Mouse (Mus musculus) CH12.LX (cell line): ENCODE data around the gene Sdhaf1. TPM values are rescaled to one million over a fixed set of nuclear protein-coding genes. Genes with fewer than 3 reads are reported as not detected.
A peak's percentile ranks its signal among the peaks of the same experiment; 100 is the strongest.

Experiments used
- DNase-seq: peaks from one replicate; pipeline ENCODE4 v3.0.0-alpha.2; 2013; ENCODE audit errors: extremely low read depth
- H3K27ac ChIP-seq: 2 replicates; pipeline ENCODE4 v1.5.1; 2012; ENCODE audit warnings: low read depth, mild to moderate bottlenecking, control low read depth, moderate library complexity; ENCODE audit not compliant: insufficient read depth
- H3K27me3 ChIP-seq: replicated peaks from 2 replicates; pipeline ENCODE3; 2012; ENCODE audit warnings: inconsistent platforms
- H3K36me3 ChIP-seq, 2 experiments: replicated peaks in 1 of 2; 2 replicates each; pipeline versions ENCODE3 to v1.6.1; 2012; ENCODE audit warnings: inconsistent platforms in 1 of 2, low read length in 1 of 2, mild to moderate bottlenecking in 1 of 2, mixed read lengths in 1 of 2, moderate library complexity in 1 of 2; ENCODE audit not compliant: control insufficient read depth in 1 of 2, insufficient read depth in 1 of 2
- H3K4me1 ChIP-seq, 2 experiments: 2 replicates each; pipeline ENCODE4 v1.6.1; 2012; ENCODE audit warnings: inconsistent platforms in 1 of 2, moderate library complexity in 1 of 2; ENCODE audit not compliant: insufficient read depth in 2 of 2, control insufficient read depth in 1 of 2
- H3K4me2 ChIP-seq: 2 replicates; pipeline ENCODE4 v1.6.1; 2012; ENCODE audit warnings: low read depth, mild to moderate bottlenecking, control low read depth; ENCODE audit not compliant: poor library complexity, insufficient read depth, severe bottlenecking
- H3K4me3 ChIP-seq, 3 experiments: fragments of 150-350 bp in 1 of 3; sonication (generic) in 1 of 3; replicated peaks in 1 of 3; 2 replicates each; pipeline versions ENCODE3 to v1.5.1; 2011 to 2012; ENCODE audit warnings: low read depth in 2 of 3, low read length in 2 of 3, mild to moderate bottlenecking in 2 of 3, moderate library complexity in 2 of 3, control low read depth in 1 of 3, improper control_type of control experiment in 1 of 3, inconsistent platforms in 1 of 3, mixed read lengths in 1 of 3; ENCODE audit not compliant: poor library complexity in 1 of 3
- H3K79me2 ChIP-seq: replicated peaks from 2 replicates; pipeline ENCODE4 v1.6.1; 2012; ENCODE audit warnings: mild to moderate bottlenecking, moderate library complexity; ENCODE audit not compliant: control insufficient read depth, poor library complexity, insufficient read depth, severe bottlenecking; ENCODE audit errors: extremely low read depth
- H3K9ac ChIP-seq: 2 replicates; pipeline ENCODE4 v1.6.1; 2012; ENCODE audit warnings: low read depth, mild to moderate bottlenecking, control low read depth, moderate library complexity; ENCODE audit not compliant: insufficient read depth
- H3K9me3 ChIP-seq: replicated peaks from 2 replicates; pipeline ENCODE3; 2012; ENCODE audit warnings: low read length, inconsistent platforms, mixed read lengths
- CHD1 ChIP-seq: IDR thresholded peaks from 2 replicates; pipeline ENCODE4 v1.6.1; 2012; ENCODE audit warnings: low read depth, low read length, improper control_type of control experiment, inconsistent platforms
- EP300 ChIP-seq: IDR thresholded peaks from 2 replicates; pipeline ENCODE4 v1.6.1; 2011; ENCODE audit warnings: low read length, improper control_type of control experiment
- ETS1 ChIP-seq: conservative IDR thresholded peaks from 2 replicates; pipeline ENCODE4 v1.6.1; 2012; ENCODE audit warnings: low read depth, mild to moderate bottlenecking, inconsistent platforms, low read length, improper control_type of control experiment, moderate library complexity
- JUND ChIP-seq: conservative IDR thresholded peaks from 2 replicates; pipeline ENCODE4 v1.6.1; 2011; ENCODE audit warnings: low read depth, low read length, improper control_type of control experiment
- MAX ChIP-seq: IDR thresholded peaks from 2 replicates; pipeline ENCODE4 v1.6.1; 2011; ENCODE audit warnings: low read length, improper control_type of control experiment
- MYC ChIP-seq: IDR thresholded peaks from 2 replicates; pipeline ENCODE4 v1.6.1; 2011; ENCODE audit warnings: low read depth, mild to moderate bottlenecking, improper control_type of control experiment, low read length
- NELFE ChIP-seq: IDR thresholded peaks from 2 replicates; pipeline ENCODE4 v1.6.1; 2011; ENCODE audit warnings: low read depth, low read length, improper control_type of control experiment
- NRF1 ChIP-seq: IDR thresholded peaks from 2 replicates; pipeline ENCODE4 v1.6.1; 2014; ENCODE audit warnings: low read depth, mild to moderate bottlenecking, inconsistent platforms, low read length, improper control_type of control experiment, moderate library complexity
- SIN3A ChIP-seq: IDR thresholded peaks from 2 replicates; pipeline ENCODE4 v1.6.1; 2012; ENCODE audit warnings: low read length, improper control_type of control experiment, inconsistent platforms
- SMC3 ChIP-seq: IDR thresholded peaks from 2 replicates; pipeline ENCODE4 v1.6.1; 2011; ENCODE audit warnings: low read depth, low read length, improper control_type of control experiment
- TCF12 ChIP-seq: IDR thresholded peaks from 2 replicates; pipeline ENCODE4 v1.6.1; 2014; ENCODE audit warnings: low read depth, mild to moderate bottlenecking, inconsistent platforms, low read length, improper control_type of control experiment
- UBTF ChIP-seq: IDR thresholded peaks from 2 replicates; pipeline ENCODE4 v1.6.1; 2012; ENCODE audit warnings: low read depth, mild to moderate bottlenecking, inconsistent platforms, low read length, improper control_type of control experiment, moderate library complexity
- USF1 ChIP-seq: IDR thresholded peaks from 2 replicates; pipeline ENCODE4 v1.6.1; 2014; ENCODE audit warnings: low read depth, mild to moderate bottlenecking, inconsistent platforms, low read length, improper control_type of control experiment
- USF2 ChIP-seq: conservative IDR thresholded peaks from 2 replicates; pipeline ENCODE4 v1.6.1; 2011; ENCODE audit warnings: low read depth, low read length, improper control_type of control experiment
- ZKSCAN1 ChIP-seq: IDR thresholded peaks from 2 replicates; pipeline ENCODE4 v1.6.1; 2012; ENCODE audit warnings: low read depth, inconsistent platforms, low read length, improper control_type of control experiment, borderline replicate concordance
- ZMIZ1 ChIP-seq: IDR thresholded peaks from 2 replicates; pipeline ENCODE4 v1.6.1; 2012; ENCODE audit warnings: low read depth, mild to moderate bottlenecking, inconsistent platforms, low read length, improper control_type of control experiment
- dilution Hi-C: fragments of 300-500 bp; cut with MboI; formaldehyde crosslinking; loops from 2 replicates; pipeline ENCODE4 v1.14.3; 2020; ENCODE audit warnings: low sequenced_read_pairs; ENCODE audit not compliant: extremely low pct_unique_long_range_greater_than_20kb, extremely low pct_ligation_motif_present
- in situ Hi-C: fragments of 300-500 bp; cut with MboI; formaldehyde crosslinking; loops from 3 replicates; pipeline ENCODE4 v1.14.3; 2019; ENCODE audit warnings: low sequenced_read_pairs, low pct_ligation_motif_present, low pct_unique_long_range_greater_than_20kb, mixed read lengths
- polyA plus RNA-seq: library from polyadenylated mRNA; unstranded; fragments of >175 nt; gene quantifications from 2 replicates; pipeline ENCODE4 v1.2.1, GENCODE M21; 2012; ENCODE audit warnings: low read depth; ENCODE audit not compliant: insufficient read length
- total RNA-seq, 2 experiments: library from RNA; depleted of rRNA; stranded (reverse); fragments of 300-350 nt in 1 of 2; fragments of >200 nt in 1 of 2; gene quantifications; 2 replicates each; pipeline ENCODE4 v1.2.3; 2012 to 2014

Gene Sdhaf1
- total and polyA plus RNA-seq, 3 experiments = 8.8 to 18.5 (median 12.8) TPM

- Histone ChIP-seq H3K79me2 (no peaks in the 10 kb centered on the region), H3K4me2 (no peak overlapping the region), H3K4me1 (peaks cover 14 to 16% of the 10 kb centered on the region in 2 experiments), H3K4me3 (no peak overlapping the region), H3K9me3 (no peaks in the 10 kb centered on the region), H3K27me3 (peaks cover 96% of the 10 kb centered on the region), H3K9ac (no peak overlapping the region), H3K27ac (no peak overlapping the region), H3K36me3 (no peaks in the 10 kb centered on the region)
- dilution Hi-C loops = no loop called here
- DNase-seq = no peak
- TF ChIP-seq SMC3 (no peak), TCF12 (no peak), ETS1 (no peak), JUND (no peak), MYC (no peak), USF2 (no peak), EP300 (no peak), UBTF (no peak), ZKSCAN1 (no peak), SIN3A (no peak), NRF1 (no peak), USF1 (no peak), NELFE (no peak), MAX (no peak), ZMIZ1 (no peak)
- in situ Hi-C loops = no loop called here
Observed at GRCm38 (mm10) chr7:30358378-30359186, 34.9 kb upstream of the Sdhaf1 start.

GRCm38 (mm10) chr7:30354059-30354458, 30.4 kb upstream of the Sdhaf1 start:
- Histone ChIP-seq H3K9ac (no peak overlapping the region), H3K4me2 (no peak overlapping the region), H3K4me3 (no peak overlapping the region), H3K9me3 (no peaks in the 10 kb centered on the region), H3K27me3 (peaks cover 95% of the 10 kb centered on the region), H3K79me2 (no peaks in the 10 kb centered on the region), H3K27ac (no peak overlapping the region), H3K4me1 (peaks cover 8 to 9% of the 10 kb centered on the region in 2 experiments), H3K36me3 (no peaks in the 10 kb centered on the region)
- DNase-seq = no peak
- TF ChIP-seq USF2 (no peak), CHD1 (no peak), TCF12 (peak; percentile 33; the same call in 1 of the 2 replicates)
- dilution Hi-C loops = no loop called here
- in situ Hi-C loops = no loop called here
